Mouse (Mus musculus): ENCODE results near the gene Rsc1a1. TPM values are rescaled to one million over a fixed set of nuclear protein-coding genes. Genes with fewer than 3 reads are reported as not detected.

Rsc1a1 gene
- total and polyA plus RNA-seq, 3 experiments = 4.6 TPM; not detected in 2

GRCm38 (mm10) chr4:141679016-141679415 lies 6.4 kb downstream of the Rsc1a1 start:
- Histone ChIP-seq H3K4me1 (ENCODE audit: control insufficient read depth, insufficient read depth, low read length) (peaks cover 6% of the 10 kb centered on the region), H3K9ac (ENCODE audit: low read depth, low read length) (no peak overlapping the region), H3K27ac (no peak overlapping the region), H3K36me3 (ENCODE audit: control insufficient read depth, insufficient read depth, low read length) (peaks cover 4% of the 10 kb centered on the region), H3K79me2 (replicated peaks; ENCODE audit: control insufficient read depth, insufficient read depth, low read length) (no peaks in the 10 kb centered on the region), H3K27me3 (ENCODE audit: control insufficient read depth, insufficient read depth, low read length) (no peaks in the 10 kb centered on the region), H3K4me3 (no peak overlapping the region)
- 94% methylated on average over 2 of the region's 2 CpGs for WGBS
- intact Hi-C loops (cut with DNase I) = no loop called here
- TF ChIP-seq POLR2A (IDR thresholded peaks at IDR 0.05; ENCODE audit: insufficient read depth, low read depth, low read length) = no peak
- no peak for TF ChIP-seq EP300 (IDR thresholded peaks at IDR 0.05; ENCODE audit: insufficient read depth, low read depth, low read length)
- no peak for TF ChIP-seq CTCF (IDR thresholded peaks at IDR 0.05)
- DNase-seq = no peak

GRCm38 (mm10) chr4:141676462-141676979 lies 8.9 kb downstream of the Rsc1a1 start:
- DNase-seq = no peak
- H3K27ac ChIP-seq = no peak overlapping the region
- no peaks in the 10 kb centered on the region for H3K79me2 ChIP-seq (replicated peaks; ENCODE audit: control insufficient read depth, insufficient read depth, low read length)
- peaks cover 2% of the 10 kb centered on the region for H3K4me1 ChIP-seq (ENCODE audit: control insufficient read depth, insufficient read depth, low read length)
- no peak overlapping the region for H3K9ac ChIP-seq (ENCODE audit: low read depth, low read length)
- TF ChIP-seq EP300 (IDR thresholded peaks at IDR 0.05; ENCODE audit: insufficient read depth, low read depth, low read length) = no peak
- no peak for TF ChIP-seq POLR2A (IDR thresholded peaks at IDR 0.05; ENCODE audit: insufficient read depth, low read depth, low read length)
- TF ChIP-seq CTCF (IDR thresholded peaks at IDR 0.05) = no peak
- 53% methylated on average over 5 of the region's 5 CpGs for WGBS
- H3K27me3 ChIP-seq (ENCODE audit: control insufficient read depth, insufficient read depth, low read length) = no peaks in the 10 kb centered on the region
- H3K36me3 ChIP-seq (ENCODE audit: control insufficient read depth, insufficient read depth, low read length) = no peaks in the 10 kb centered on the region
- H3K4me3 ChIP-seq = no peak overlapping the region
- intact Hi-C loops (cut with DNase I) = no loop called here

GRCm38 (mm10) chr4:141672325-141672724 lies 13.1 kb downstream of the Rsc1a1 start:
- Histone ChIP-seq H3K4me3 (no peak overlapping the region), H3K79me2 (replicated peaks; ENCODE audit: control insufficient read depth, insufficient read depth, low read length) (no peaks in the 10 kb centered on the region), H3K36me3 (ENCODE audit: control insufficient read depth, insufficient read depth, low read length) (no peaks in the 10 kb centered on the region), H3K27me3 (ENCODE audit: control insufficient read depth, insufficient read depth, low read length) (no peaks in the 10 kb centered on the region), H3K4me1 (ENCODE audit: control insufficient read depth, insufficient read depth, low read length) (peaks cover 2% of the 10 kb centered on the region; the same call in 1 of the 2 replicates), H3K27ac (no peak overlapping the region), H3K9ac (ENCODE audit: low read depth, low read length) (no peak overlapping the region)
- no peak for DNase-seq
- intact Hi-C loops (cut with DNase I) = no loop called here
- WGBS = 77% methylated on average over 13 of the region's 13 CpGs
- TF ChIP-seq EP300 (IDR thresholded peaks at IDR 0.05; ENCODE audit: insufficient read depth, low read depth, low read length) (no peak), CTCF (IDR thresholded peaks at IDR 0.05) (no peak), POLR2A (IDR thresholded peaks at IDR 0.05; ENCODE audit: insufficient read depth, low read depth, low read length) (no peak)

GRCm38 (mm10) chr4:141671389-141671788 lies 14.0 kb downstream of the Rsc1a1 start:
- Histone ChIP-seq H3K4me1 (ENCODE audit: control insufficient read depth, insufficient read depth, low read length) (peaks cover 2% of the 10 kb centered on the region; the same call in 1 of the 2 replicates), H3K27ac (no peak overlapping the region), H3K27me3 (ENCODE audit: control insufficient read depth, insufficient read depth, low read length) (no peaks in the 10 kb centered on the region), H3K36me3 (ENCODE audit: control insufficient read depth, insufficient read depth, low read length) (no peaks in the 10 kb centered on the region), H3K9ac (ENCODE audit: low read depth, low read length) (no peak overlapping the region), H3K4me3 (no peak overlapping the region), H3K79me2 (replicated peaks; ENCODE audit: control insufficient read depth, insufficient read depth, low read length) (no peaks in the 10 kb centered on the region)
- DNase-seq = no peak
- WGBS = 80% methylated on average over 4 of the region's 4 CpGs
- intact Hi-C loops (cut with DNase I) = no loop called here
- no peak for TF ChIP-seq EP300 (IDR thresholded peaks at IDR 0.05; ENCODE audit: insufficient read depth, low read depth, low read length)
- TF ChIP-seq CTCF (IDR thresholded peaks at IDR 0.05) = no peak
- no peak for TF ChIP-seq POLR2A (IDR thresholded peaks at IDR 0.05; ENCODE audit: insufficient read depth, low read depth, low read length)

GRCm38 (mm10) chr4:141669898-141670712 lies 15.3 kb downstream of the Rsc1a1 start:
- no peaks in the 10 kb centered on the region for H3K79me2 ChIP-seq (replicated peaks; ENCODE audit: control insufficient read depth, insufficient read depth, low read length)

GRCm38 (mm10) chr4:141664799-141665198 lies 20.6 kb downstream of the Rsc1a1 start, which contains the start of gene Plekhm2:
Plekhm2 (minus strand) TSS chr4:141664899.
- TF ChIP-seq EP300 (IDR thresholded peaks at IDR 0.05; ENCODE audit: insufficient read depth, low read depth, low read length) (no peak), CTCF (IDR thresholded peaks at IDR 0.05) (no peak), POLR2A (IDR thresholded peaks at IDR 0.05; ENCODE audit: insufficient read depth, low read depth, low read length) (no peak)
- Histone ChIP-seq H3K9ac (ENCODE audit: low read depth, low read length) (peak within 1 kb of the TSS; percentile 79), H3K4me3 (peak within 1 kb of the TSS; percentile 73), H3K27ac (peak within 1 kb of the TSS; percentile 95), H3K4me1 (ENCODE audit: control insufficient read depth, insufficient read depth, low read length) (peaks cover 7% of the 10 kb centered on the region), H3K27me3 (ENCODE audit: control insufficient read depth, insufficient read depth, low read length) (no peaks in the 10 kb centered on the region), H3K79me2 (replicated peaks; ENCODE audit: control insufficient read depth, insufficient read depth, low read length) (peaks cover 5% of the 10 kb centered on the region), H3K36me3 (ENCODE audit: control insufficient read depth, insufficient read depth, low read length) (peaks cover 5% of the 10 kb centered on the region)
- 63% methylated on average over 8 of the region's 8 CpGs for WGBS
- intact Hi-C loops (cut with DNase I) = loop anchor here (2.0 kb wide), 1 partner anchor 18 kb away; no protein-coding TSS in a partner anchor
- no peak for DNase-seq

More at GRCm38 (mm10) chr4:141669898-141670712, 15.3 kb downstream of the Rsc1a1 start:
- intact Hi-C loops (cut with DNase I) = no loop called here
- TF ChIP-seq EP300 (IDR thresholded peaks at IDR 0.05; ENCODE audit: insufficient read depth, low read depth, low read length) = no peak
- no peak for TF ChIP-seq CTCF (IDR thresholded peaks at IDR 0.05)
- TF ChIP-seq POLR2A (IDR thresholded peaks at IDR 0.05; ENCODE audit: insufficient read depth, low read depth, low read length) = no peak
- Histone ChIP-seq H3K4me1 (ENCODE audit: control insufficient read depth, insufficient read depth, low read length) (no peaks in the 10 kb centered on the region), H3K36me3 (ENCODE audit: control insufficient read depth, insufficient read depth, low read length) (no peaks in the 10 kb centered on the region), H3K4me3 (no peak overlapping the region), H3K27me3 (ENCODE audit: control insufficient read depth, insufficient read depth, low read length) (no peaks in the 10 kb centered on the region), H3K27ac (no peak overlapping the region), H3K9ac (ENCODE audit: low read depth, low read length) (no peak overlapping the region)
- 78% methylated on average over 18 of the region's 18 CpGs for WGBS
- peak in 1 of 2 experiments; percentile 63 for DNase-seq

Measured in heart, adult 2 months (tissue).